Mouse (Mus musculus): ENCODE measurements around the gene Edc4. TPM values are rescaled to one million over a fixed set of nuclear protein-coding genes. Genes with fewer than 3 reads are reported as not detected.

The Edc4 gene
- polyA plus RNA-seq, 1 experiment = 45.2 TPM

GRCm38 (mm10) chr8:105938306-105938669, 57.6 kb downstream of the Edc4 start, which contains the start of gene Psmb10:
Psmb10 (minus strand) TSS chr8:105938444.
- Histone ChIP-seq H3K27ac (ENCODE audit: insufficient read depth, low read length) (no peak within 1 kb of the TSS), H3K36me3 (ENCODE audit: control insufficient read depth, insufficient read depth, low read length, poor library complexity, severe bottlenecking) (peaks cover 2% of the 10 kb centered on the region), H3K4me3 (ENCODE audit: low read depth, low read length) (peak within 1 kb of the TSS; percentile 73), H3K9me3 (replicated peaks; ENCODE audit: control insufficient read depth, insufficient read depth, low read length, poor library complexity, severe bottlenecking) (no peaks in the 10 kb centered on the region), H3K27me3 (ENCODE audit: control insufficient read depth, insufficient read depth, low read length, poor library complexity, severe bottlenecking) (no peaks in the 10 kb centered on the region), H3K4me1 (ENCODE audit: control insufficient read depth, insufficient read depth, low read length) (no peaks in the 10 kb centered on the region), H3K9ac (ENCODE audit: low read depth, poor library complexity, severe bottlenecking) (peak within 1 kb of the TSS; percentile 36)
- no peak for TF ChIP-seq EP300 (IDR thresholded peaks at IDR 0.05; ENCODE audit: insufficient read depth, low read depth, low read length)
- no peak for TF ChIP-seq POLR2A (IDR thresholded peaks at IDR 0.05; ENCODE audit: insufficient read depth, low read length)
- TF ChIP-seq CTCF (IDR thresholded peaks at IDR 0.05; ENCODE audit: low read depth, low read length) = no peak

- Histone ChIP-seq H3K9ac (ENCODE audit: low read depth, poor library complexity, severe bottlenecking) (no peak overlapping the region), H3K4me1 (ENCODE audit: control insufficient read depth, insufficient read depth, low read length) (no peaks in the 10 kb centered on the region), H3K27me3 (ENCODE audit: control insufficient read depth, insufficient read depth, low read length, poor library complexity, severe bottlenecking) (no peaks in the 10 kb centered on the region), H3K27ac (ENCODE audit: insufficient read depth, low read length) (no peak overlapping the region), H3K4me3 (ENCODE audit: low read depth, low read length) (no peak overlapping the region), H3K36me3 (ENCODE audit: control insufficient read depth, insufficient read depth, low read length, poor library complexity, severe bottlenecking) (peaks cover 37% of the 10 kb centered on the region), H3K9me3 (replicated peaks; ENCODE audit: control insufficient read depth, insufficient read depth, low read length, poor library complexity, severe bottlenecking) (no peaks in the 10 kb centered on the region)
- TF ChIP-seq CTCF (IDR thresholded peaks at IDR 0.05; ENCODE audit: low read depth, low read length) (no peak), POLR2A (IDR thresholded peaks at IDR 0.05; ENCODE audit: insufficient read depth, low read length) (no peak), EP300 (IDR thresholded peaks at IDR 0.05; ENCODE audit: insufficient read depth, low read depth, low read length) (no peak)
These were observed 61.3 kb downstream of the Edc4 start for GRCm38 (mm10) chr8:105942026-105942425.

DNA sequence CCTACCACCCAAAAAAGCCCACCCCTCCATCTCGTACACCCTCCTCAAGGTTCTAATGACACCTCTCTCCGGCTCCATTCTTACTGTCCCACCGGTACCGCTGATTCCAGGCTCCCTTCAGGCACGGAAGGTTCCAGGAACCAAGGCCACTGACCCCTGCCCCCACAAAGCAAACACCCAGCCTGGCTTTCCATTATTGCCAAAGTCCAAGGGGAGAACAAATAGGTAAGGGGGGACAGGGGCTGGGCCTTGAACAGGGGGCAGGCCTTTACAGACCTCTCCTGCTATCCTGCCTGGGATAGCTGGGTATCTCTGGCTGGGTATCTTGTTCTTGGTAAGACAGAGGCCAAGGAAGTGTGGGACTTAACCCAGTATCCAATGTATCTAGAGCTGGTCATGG, 61.9 kb downstream of the Edc4 start:
- Histone ChIP-seq H3K4me1 (ENCODE audit: control insufficient read depth, insufficient read depth, low read length) (no peaks in the 10 kb centered on the region), H3K4me3 (ENCODE audit: low read depth, low read length) (no peak overlapping the region), H3K9ac (ENCODE audit: low read depth, poor library complexity, severe bottlenecking) (no peak overlapping the region), H3K27ac (ENCODE audit: insufficient read depth, low read length) (no peak overlapping the region), H3K9me3 (replicated peaks; ENCODE audit: control insufficient read depth, insufficient read depth, low read length, poor library complexity, severe bottlenecking) (no peaks in the 10 kb centered on the region), H3K27me3 (ENCODE audit: control insufficient read depth, insufficient read depth, low read length, poor library complexity, severe bottlenecking) (no peaks in the 10 kb centered on the region), H3K36me3 (ENCODE audit: control insufficient read depth, insufficient read depth, low read length, poor library complexity, severe bottlenecking) (peaks cover 41% of the 10 kb centered on the region)
- no peak for TF ChIP-seq EP300 (IDR thresholded peaks at IDR 0.05; ENCODE audit: insufficient read depth, low read depth, low read length)
- TF ChIP-seq CTCF (IDR thresholded peaks at IDR 0.05; ENCODE audit: low read depth, low read length) = no peak
- TF ChIP-seq POLR2A (IDR thresholded peaks at IDR 0.05; ENCODE audit: insufficient read depth, low read length) = no peak

- Histone ChIP-seq H3K4me3 (ENCODE audit: low read depth, low read length) (no peak within 1 kb of the TSS), H3K27me3 (ENCODE audit: control insufficient read depth, insufficient read depth, low read length, poor library complexity, severe bottlenecking) (no peaks in the 10 kb centered on the region), H3K4me1 (ENCODE audit: control insufficient read depth, insufficient read depth, low read length) (no peaks in the 10 kb centered on the region), H3K9me3 (replicated peaks; ENCODE audit: control insufficient read depth, insufficient read depth, low read length, poor library complexity, severe bottlenecking) (no peaks in the 10 kb centered on the region), H3K9ac (ENCODE audit: low read depth, poor library complexity, severe bottlenecking) (no peak within 1 kb of the TSS), H3K27ac (ENCODE audit: insufficient read depth, low read length) (no peak within 1 kb of the TSS), H3K36me3 (ENCODE audit: control insufficient read depth, insufficient read depth, low read length, poor library complexity, severe bottlenecking) (peaks cover 49% of the 10 kb centered on the region)
- TF ChIP-seq EP300 (IDR thresholded peaks at IDR 0.05; ENCODE audit: insufficient read depth, low read depth, low read length) (no peak), POLR2A (IDR thresholded peaks at IDR 0.05; ENCODE audit: insufficient read depth, low read length) (no peak), CTCF (IDR thresholded peaks at IDR 0.05; ENCODE audit: low read depth, low read length) (no peak)
These were observed 62.6 kb downstream of the Edc4 start, which contains the start of gene Lcat for GRCm38 (mm10) chr8:105943321-105943739. Lcat (minus strand) TSS chr8:105943382.

Other genes starting within 250 kb of the Edc4 start
- gene Ctcf, start 244.3 kb upstream of the Edc4 start, polyA plus RNA-seq (2011; ENCODE audit: insufficient read depth, insufficient read length, low read depth, missing spikeins) = 105 and 123 TPM in 2 replicates
- not detected in 2 replicates for gene Agrp, start 243.5 kb upstream of the Edc4 start, polyA plus RNA-seq (2011; ENCODE audit: insufficient read depth, insufficient read length, low read depth, missing spikeins)
- 4.7 and 5.6 TPM in 2 replicates for gene Carmil2, start 194.6 kb upstream of the Edc4 start, polyA plus RNA-seq (2011; ENCODE audit: insufficient read depth, insufficient read length, low read depth, missing spikeins)
- 30.1 and 36.7 TPM in 2 replicates for gene Acd, start 179.8 kb upstream of the Edc4 start, polyA plus RNA-seq (2011; ENCODE audit: insufficient read depth, insufficient read length, low read depth, missing spikeins)
- gene Pard6a, start 179.7 kb upstream of the Edc4 start, polyA plus RNA-seq (2011; ENCODE audit: insufficient read depth, insufficient read length, low read depth, missing spikeins) = 10.4 and 10.9 TPM in 2 replicates
- not detected in 2 replicates for gene 4933405L10Rik, start 173.2 kb upstream of the Edc4 start, polyA plus RNA-seq (2011; ENCODE audit: insufficient read depth, insufficient read length, low read depth, missing spikeins)
- 18.6 and 20.1 TPM in 2 replicates for gene Enkd1, start 172.7 kb upstream of the Edc4 start, polyA plus RNA-seq (2011; ENCODE audit: insufficient read depth, insufficient read length, low read depth, missing spikeins)
- 6.4 and 7.2 TPM in 2 replicates for gene Gfod2, start 122.2 kb upstream of the Edc4 start, polyA plus RNA-seq (2011; ENCODE audit: insufficient read depth, insufficient read length, low read depth, missing spikeins)
- 17.1 and 18.5 TPM in 2 replicates for gene Ranbp10, start 53.5 kb upstream of the Edc4 start, polyA plus RNA-seq (2011; ENCODE audit: insufficient read depth, insufficient read length, low read depth, missing spikeins)
- 0.33 TPM in 1 of 2 replicates, not detected in the other for gene Tsnaxip1, start 53.1 kb upstream of the Edc4 start, polyA plus RNA-seq (2011; ENCODE audit: insufficient read depth, insufficient read length, low read depth, missing spikeins)
- gene Cenpt, start 27.6 kb upstream of the Edc4 start, polyA plus RNA-seq (2011; ENCODE audit: insufficient read depth, insufficient read length, low read depth, missing spikeins) = 86.3 and 97.6 TPM in 2 replicates
- gene Thap11, start 25.7 kb upstream of the Edc4 start, polyA plus RNA-seq (2011; ENCODE audit: insufficient read depth, insufficient read length, low read depth, missing spikeins) = 29.6 and 31.0 TPM in 2 replicates
- gene Nutf2, start 20.3 kb upstream of the Edc4 start, polyA plus RNA-seq (2011; ENCODE audit: insufficient read depth, insufficient read length, low read depth, missing spikeins) = 29.9 and 30.2 TPM in 2 replicates
- gene Nrn1l, start 12.7 kb downstream of the Edc4 start, polyA plus RNA-seq (2011; ENCODE audit: insufficient read depth, insufficient read length, low read depth, missing spikeins) = 1.1 and 2.7 TPM in 2 replicates
- gene Pskh1, start 19.6 kb downstream of the Edc4 start, polyA plus RNA-seq (2011; ENCODE audit: insufficient read depth, insufficient read length, low read depth, missing spikeins) = 27.4 and 31.3 TPM in 2 replicates
- 0.78 and 1.7 TPM in 2 replicates for gene Ctrl, start 53.0 kb downstream of the Edc4 start, polyA plus RNA-seq (2011; ENCODE audit: insufficient read depth, insufficient read length, low read depth, missing spikeins)
- 46.1 and 53.1 TPM in 2 replicates for gene Psmb10, start 57.6 kb downstream of the Edc4 start, polyA plus RNA-seq (2011; ENCODE audit: insufficient read depth, insufficient read length, low read depth, missing spikeins)
- 2.8 and 3.2 TPM in 2 replicates for gene Lcat, start 62.5 kb downstream of the Edc4 start, polyA plus RNA-seq (2011; ENCODE audit: insufficient read depth, insufficient read length, low read depth, missing spikeins)
- gene Slc12a4, start 85.2 kb downstream of the Edc4 start, polyA plus RNA-seq (2011; ENCODE audit: insufficient read depth, insufficient read length, low read depth, missing spikeins) = 57.1 and 65.1 TPM in 2 replicates
- 0.47 and 0.48 TPM in 2 replicates for gene Dpep3, start 98.5 kb downstream of the Edc4 start, polyA plus RNA-seq (2011; ENCODE audit: insufficient read depth, insufficient read length, low read depth, missing spikeins)
- gene Dus2, start 110.5 kb downstream of the Edc4 start, polyA plus RNA-seq (2011; ENCODE audit: insufficient read depth, insufficient read length, low read depth, missing spikeins) = 14.4 and 19.3 TPM in 2 replicates
- not detected in 2 replicates for gene Dpep2nb, start 125.1 kb downstream of the Edc4 start, polyA plus RNA-seq (2011; ENCODE audit: insufficient read depth, insufficient read length, low read depth, missing spikeins)
- 8.7 and 8.8 TPM in 2 replicates for gene Ddx28, start 131.0 kb downstream of the Edc4 start, polyA plus RNA-seq (2011; ENCODE audit: insufficient read depth, insufficient read length, low read depth, missing spikeins)
- 68.9 and 78.3 TPM in 2 replicates for gene Nfatc3, start 178.0 kb downstream of the Edc4 start, polyA plus RNA-seq (2011; ENCODE audit: insufficient read depth, insufficient read length, low read depth, missing spikeins)